Mouse (Mus musculus) myocyte (in vitro differentiated cells): ENCODE measurements around the gene Kdm6b.

Experiments
- MYOD1 ChIP-seq, 3 experiments: IDR thresholded peaks; one replicate each; pipeline ENCODE4 v1.6.1; 2011; ENCODE audit warnings: control low read depth in 2 of 3, low read depth in 2 of 3, mild to moderate bottlenecking in 2 of 3, moderate library complexity in 1 of 3; ENCODE audit not compliant: insufficient read length in 2 of 3, control insufficient read depth in 1 of 3
- POLR2A ChIP-seq: IDR thresholded peaks from one replicate; pipeline ENCODE4 v1.6.1; 2011; ENCODE audit warnings: low read depth, mild to moderate bottlenecking, control low read depth, moderate library complexity; ENCODE audit not compliant: insufficient read length
- TCF12 ChIP-seq: IDR thresholded peaks from one replicate; pipeline ENCODE4 v1.6.1; 2011; ENCODE audit warnings: mild to moderate bottlenecking, control low read depth; ENCODE audit not compliant: poor library complexity, insufficient read depth, severe bottlenecking
- USF1 ChIP-seq: IDR thresholded peaks from one replicate; pipeline ENCODE4 v1.6.1; 2011; ENCODE audit warnings: low read depth, mild to moderate bottlenecking, control low read depth, moderate library complexity

- TF ChIP-seq TCF12 (no peak), POLR2A (no peak), USF1 (no peak), MYOD1 (IDR thresholded peaks at IDR 0.05; ENCODE audit: control insufficient read depth in 1 of 3, insufficient read length in 2 of 3, low read depth in 2 of 3) (no peak)
These were observed 24.8 kb downstream of the Kdm6b start for GRCm38 (mm10) chr11:69388680-69389079.
